ENCODE assay signal across 14 mouse cellular contexts in the genomic region with DNA sequence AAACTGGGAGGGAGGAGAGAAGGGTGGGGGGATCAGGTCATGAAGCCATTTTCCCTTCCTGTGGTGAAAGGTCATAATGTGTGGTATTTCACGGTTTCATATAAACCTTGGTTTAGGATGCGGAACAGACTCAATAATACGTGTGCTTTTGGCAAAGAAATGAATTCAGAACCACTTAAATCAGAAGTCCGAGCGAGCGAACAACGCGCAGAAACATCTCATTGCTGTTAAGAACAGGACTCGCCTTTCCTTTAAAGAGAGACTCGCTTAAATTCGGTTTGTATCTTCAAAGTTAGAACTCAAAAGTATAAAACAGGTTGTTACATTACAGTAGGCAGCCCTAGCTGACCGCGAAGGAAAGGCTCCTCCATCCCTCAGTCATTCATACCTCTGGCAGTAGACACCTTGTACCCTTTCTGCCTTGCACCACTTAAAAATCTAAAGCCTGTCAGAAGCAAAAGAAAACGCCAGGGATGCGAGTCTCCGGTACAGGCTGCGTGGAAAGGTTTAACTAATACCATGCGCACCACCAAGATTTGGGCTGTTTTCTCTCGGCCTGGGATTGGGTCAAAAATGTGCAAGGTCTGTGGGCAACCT. TPM values are rescaled to one million over a fixed set of nuclear protein-coding genes. Genes with fewer than 3 reads are reported as not detected.
DNase-seq lines count a peak whose midpoint lies in the region; ATAC-seq and TF ChIP-seq lines count a peak whose summit lies in the region.
"Had no signal": no experiment of that assay in that cellular context is flagged by ENCODE, and none has a peak within 500 bp of the region (broad histone marks: within the 10 kb centered on the region; RNA-seq: fewer than 3 reads in every experiment).

No protein-coding gene starts in this region.

- no peak for DNase-seq in forebrain, embryonic 11.5 days (ENCODE audit: low spot score)
- DNase-seq in retina, postnatal 1 day, result peak; percentile 4
- DNase-seq in lung, adult 2 months, result no peak
- no peak for DNase-seq in right cerebral cortex, postnatal 4 days
- DNase-seq: cerebellum, postnatal 25 days; kidney, adult 2 months; lung, embryonic 14.5 days; thymus, adult 18-20 months had no signal

- H3K4me1 ChIP-seq in hindbrain, embryonic 12.5 days, result 0 out of 2 replicates have a peak, but pooled peaks cover 3% of the 10 kb centered on the region
- 0 out of 2 replicates have a peak, but pooled peaks cover 3% of the 10 kb centered on the region for H3K4me1 ChIP-seq in hindbrain, embryonic 13.5 days (replicated peaks)
- H3K4me1 ChIP-seq in forebrain, embryonic 11.5 days (replicated peaks; ENCODE audit: control insufficient read depth, insufficient read depth, low read length), result peaks cover 4% of the 10 kb centered on the region; the same call in 1 of the 2 replicates
- H3K4me1 ChIP-seq in limb, embryonic 15.5 days, result peaks cover 26% of the 10 kb centered on the region
- H3K4me1 ChIP-seq in lung, adult 2 months (ENCODE audit: control insufficient read depth, insufficient read depth, low read length), result no peaks in the 10 kb centered on the region

- no peak overlapping the region for H3K9ac ChIP-seq in hindbrain, embryonic 12.5 days
- no peak overlapping the region for H3K9ac ChIP-seq in hindbrain, embryonic 13.5 days
- peak overlapping the region; percentile 14; the same call in 1 of the 2 replicates for H3K9ac ChIP-seq in forebrain, embryonic 11.5 days (ENCODE audit: low read length)
- H3K9ac ChIP-seq in limb, embryonic 15.5 days, result no peak overlapping the region
- H3K9ac ChIP-seq: lung, embryonic 14.5 days had no signal

- peak overlapping the region; percentile 24; the same call in 1 of the 2 replicates for H3K4me2 ChIP-seq in hindbrain, embryonic 12.5 days (replicated peaks)
- no peak overlapping the region for H3K4me2 ChIP-seq in hindbrain, embryonic 13.5 days
- peak overlapping the region; percentile 16; the same call in 1 of the 2 replicates for H3K4me2 ChIP-seq in forebrain, embryonic 11.5 days (ENCODE audit: low read depth, low read length, severe bottlenecking)
- peak overlapping the region; percentile 17; the same call in 1 of the 2 replicates for H3K4me2 ChIP-seq in limb, embryonic 15.5 days
- H3K4me2 ChIP-seq: lung, embryonic 14.5 days had no signal

- no peak for TF ChIP-seq CTCF in lung, adult 2 months (IDR thresholded peaks at IDR 0.05; ENCODE audit: insufficient read depth, low read length)

- peaks cover 96% of the 10 kb centered on the region for H3K27me3 ChIP-seq in hindbrain, embryonic 12.5 days
- H3K27me3 ChIP-seq in hindbrain, embryonic 13.5 days, result peaks cover 98% of the 10 kb centered on the region
- peaks cover 84% of the 10 kb centered on the region for H3K27me3 ChIP-seq in forebrain, embryonic 11.5 days (ENCODE audit: control insufficient read depth, insufficient read depth, low read length)
- H3K27me3 ChIP-seq in limb, embryonic 15.5 days, result peaks cover 95% of the 10 kb centered on the region

- no peak overlapping the region for H3K4me3 ChIP-seq in hindbrain, embryonic 12.5 days
- no peak overlapping the region for H3K4me3 ChIP-seq in hindbrain, embryonic 13.5 days
- peak overlapping the region; percentile 11; the same call in 1 of the 2 replicates for H3K4me3 ChIP-seq in forebrain, embryonic 11.5 days (ENCODE audit: low read depth, low read length)
- H3K4me3 ChIP-seq in limb, embryonic 15.5 days, result peak overlapping the region; percentile 9; the same call in 1 of the 2 replicates
- H3K4me3 ChIP-seq in lung, adult 2 months (replicated peaks; ENCODE audit: extremely low read depth, low read depth, low read length), result no peak overlapping the region

- 0 out of 2 replicates have a peak, but pooled peaks have one; percentile 4 for ATAC-seq in hindbrain, embryonic 12.5 days (ENCODE audit: low FRiP score)
- ATAC-seq in hindbrain, embryonic 13.5 days (ENCODE audit: low FRiP score), result no peak; the same call in 1 of the 2 replicates
- no peak for ATAC-seq in forebrain, embryonic 11.5 days (replicated peaks; ENCODE audit: low FRiP score)
- no peak for ATAC-seq in limb, embryonic 15.5 days (ENCODE audit: insufficient number of reproducible peaks, low FRiP score, low TSS enrichment, low read depth)
- no peak for ATAC-seq in inflammation-experienced regulatory T-cells, adult 6 months

- TF ChIP-seq POLR2A in lung, adult 2 months (IDR thresholded peaks at IDR 0.05; ENCODE audit: borderline replicate concordance, extremely low read depth, low read depth, low read length), result no peak

- H3K36me3 ChIP-seq in hindbrain, embryonic 12.5 days, result no peaks in the 10 kb centered on the region
- no peaks in the 10 kb centered on the region for H3K36me3 ChIP-seq in hindbrain, embryonic 13.5 days
- H3K36me3 ChIP-seq in forebrain, embryonic 11.5 days (ENCODE audit: control insufficient read depth, insufficient read depth, low read length), result no peaks in the 10 kb centered on the region
- H3K36me3 ChIP-seq in limb, embryonic 15.5 days, result no peaks in the 10 kb centered on the region

- under 1% methylated on average over 19 of the region's 19 CpGs for WGBS in hindbrain, embryonic 12.5 days
- WGBS in hindbrain, embryonic 13.5 days, result 1% methylated on average over 19 of the region's 19 CpGs
- WGBS in forebrain, embryonic 11.5 days, result 1% methylated on average over 19 of the region's 19 CpGs
- 3% methylated on average over 19 of the region's 19 CpGs for WGBS in limb, embryonic 15.5 days
- 3% methylated on average over 19 of the region's 19 CpGs for WGBS in lung, adult 2 months

- H3K9me3 ChIP-seq in hindbrain, embryonic 12.5 days (replicated peaks), result no peaks in the 10 kb centered on the region
- H3K9me3 ChIP-seq in hindbrain, embryonic 13.5 days, result no peaks in the 10 kb centered on the region
- no peaks in the 10 kb centered on the region for H3K9me3 ChIP-seq in forebrain, embryonic 11.5 days (ENCODE audit: control insufficient read depth, low read length)
- H3K9me3 ChIP-seq in limb, embryonic 15.5 days, result no peaks in the 10 kb centered on the region

- no peak overlapping the region for H3K27ac ChIP-seq in hindbrain, embryonic 12.5 days
- no peak overlapping the region for H3K27ac ChIP-seq in hindbrain, embryonic 13.5 days
- H3K27ac ChIP-seq in forebrain, embryonic 11.5 days (ENCODE audit: low read depth, low read length), result peak overlapping the region; percentile 42; the same call in 1 of the 2 replicates
- H3K27ac ChIP-seq in limb, embryonic 15.5 days, result no peak overlapping the region

RNA-seq across cellular contexts. Expression of a gene that starts 8.3 kb away (rescaled TPM):
- 10.7 and 19.2 TPM in 2 replicates for polyA plus RNA-seq in hindbrain, embryonic 12.5 days (2016; fragmentation: Nextera tagmentation; extraction: Ambion mirVana)
- 1.3 and 1.9 TPM in 2 replicates for polyA plus RNA-seq in hindbrain, embryonic 13.5 days (2015; fragmentation: Nextera tagmentation; extraction: Ambion mirVana)
- 45.5 and 47.7 TPM in 2 replicates for polyA plus RNA-seq in forebrain, embryonic 11.5 days (2014; fragmentation: Nextera tagmentation; extraction: Ambion mirVana)
- 47.5 and 53.8 TPM in 2 replicates for polyA plus RNA-seq in limb, embryonic 15.5 days (2015; fragmentation: Nextera tagmentation; extraction: Ambion mirVana)
- not detected for polyA plus RNA-seq in inflammation-experienced regulatory T-cells, adult 6 months (2017; shearing (Covaris generic))
- not detected in 2 replicates for polyA plus RNA-seq in lung, adult 2 months (2012; rRNA removed)
- polyA plus RNA-seq: C2C12; kidney, adult 2 months; spleen, adult 2 months had no signal

RNA-seq across cellular contexts. Expression of a gene that starts 10.4 kb away (rescaled TPM):
- polyA plus RNA-seq in hindbrain, embryonic 12.5 days (2016; fragmentation: Nextera tagmentation; extraction: Ambion mirVana), result 1.0 and 2.6 TPM in 2 replicates
- polyA plus RNA-seq in hindbrain, embryonic 13.5 days (2015; fragmentation: Nextera tagmentation; extraction: Ambion mirVana), result 0.18 TPM in 1 of 2 replicates, not detected in the other
- 4.5 and 7.3 TPM in 2 replicates for polyA plus RNA-seq in forebrain, embryonic 11.5 days (2014; fragmentation: Nextera tagmentation; extraction: Ambion mirVana)
- 1.5 and 1.7 TPM in 2 replicates for polyA plus RNA-seq in limb, embryonic 15.5 days (2015; fragmentation: Nextera tagmentation; extraction: Ambion mirVana)
- polyA plus RNA-seq in inflammation-experienced regulatory T-cells, adult 6 months (2017; shearing (Covaris generic)), result not detected
- not detected in 2 replicates for polyA plus RNA-seq in lung, adult 2 months (2012; rRNA removed)
- polyA plus RNA-seq: C2C12; kidney, adult 2 months; lung, embryonic 14.5 days; spleen, adult 2 months had no signal

Comparison
In these comparisons a context has a peak if more than half of its experiments do, and no peak if none do; other contexts are left out.
1. H3K4me3 ChIP-seq: peak in forebrain, embryonic 11.5 days (single experiment) and limb, embryonic 15.5 days (single experiment); none in hindbrain, embryonic 12.5 days (single experiment), hindbrain, embryonic 13.5 days (single experiment) and lung, adult 2 months (single experiment).